Mouse (Mus musculus) cortical plate, adult 2 months (tissue): Measurements from ENCODE around the gene Mybl2.

ENCODE experiments used
- CTCF ChIP-seq: fragments of 200-500 bp; IDR thresholded peaks from 2 replicates; pipeline ENCODE4 v1.5.1; 2011; ENCODE audit warnings: mild to moderate bottlenecking, control low read depth, low read length; ENCODE audit not compliant: insufficient read depth; ENCODE audit errors: extremely low read depth
- POLR2A ChIP-seq: fragments of 200-500 bp; IDR thresholded peaks from 2 replicates; pipeline ENCODE4 v1.6.1; 2011; ENCODE audit warnings: mild to moderate bottlenecking, low read length, control low read depth; ENCODE audit not compliant: insufficient read depth; ENCODE audit errors: extremely low read depth

GRCm38 (mm10) chr2:163054335-163054840 is at the start of gene Mybl2:
- no peak for TF ChIP-seq POLR2A
- TF ChIP-seq CTCF, result no peak
